Mouse (Mus musculus): ENCODE measurements around the gene Galm. TPM values are rescaled to one million over a fixed set of nuclear protein-coding genes. Genes with fewer than 3 reads are reported as not detected.

Gene Galm
- polyA plus RNA-seq, 1 experiment from 2014 or later: 23.3 TPM

DNA sequence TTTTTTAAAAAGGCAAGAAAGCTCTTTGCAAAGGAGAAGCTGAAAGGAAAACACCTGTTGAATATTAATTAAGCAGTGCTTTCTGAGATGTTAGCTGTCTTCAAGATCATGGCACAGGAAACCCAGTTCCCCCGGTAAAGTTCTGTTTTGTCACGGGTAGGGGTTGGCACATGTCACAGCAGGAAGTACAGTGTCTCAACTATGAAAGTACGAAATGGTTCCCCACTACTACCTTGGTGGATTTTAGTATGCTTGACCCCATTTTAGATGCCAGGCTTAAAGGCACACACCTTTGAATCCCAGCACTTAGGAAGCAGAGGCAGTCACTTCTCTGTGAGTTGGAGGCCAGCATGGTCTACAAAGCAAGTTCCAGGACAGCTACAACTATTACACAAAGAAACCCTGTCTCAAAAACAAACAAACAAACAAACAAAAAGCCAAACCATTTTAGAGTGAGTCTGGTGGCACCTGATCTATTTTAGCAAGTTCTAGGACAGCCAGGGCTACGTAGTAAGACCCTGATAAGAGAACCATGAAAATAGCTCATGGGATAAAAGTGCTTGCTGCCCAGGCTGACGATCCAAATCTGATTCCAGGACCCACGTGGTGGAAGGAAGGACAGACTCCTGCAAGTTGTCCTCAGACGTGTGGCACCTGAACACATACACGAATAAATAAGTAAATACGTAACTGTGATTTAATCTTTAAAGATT lies 3.6 kb downstream of the Galm start:
- H3K27ac ChIP-seq: no peak overlapping the region
- H3K9me3 ChIP-seq: no peaks in the 10 kb centered on the region
- H3K9ac ChIP-seq: no peak overlapping the region
- H3K27me3 ChIP-seq: no peaks in the 10 kb centered on the region
- peaks cover 17% of the 10 kb centered on the region for H3K4me1 ChIP-seq
- H3K36me3 ChIP-seq: no peaks in the 10 kb centered on the region
- ATAC-seq (ENCODE audit: insufficient number of reproducible peaks, insufficient read depth, low FRiP score, low TSS enrichment): no peak
- no peak overlapping the region for H3K4me2 ChIP-seq (replicated peaks)
- no peak overlapping the region for H3K4me3 ChIP-seq
- 80% methylated on average over 9 of the region's 9 CpGs for WGBS

DNA sequence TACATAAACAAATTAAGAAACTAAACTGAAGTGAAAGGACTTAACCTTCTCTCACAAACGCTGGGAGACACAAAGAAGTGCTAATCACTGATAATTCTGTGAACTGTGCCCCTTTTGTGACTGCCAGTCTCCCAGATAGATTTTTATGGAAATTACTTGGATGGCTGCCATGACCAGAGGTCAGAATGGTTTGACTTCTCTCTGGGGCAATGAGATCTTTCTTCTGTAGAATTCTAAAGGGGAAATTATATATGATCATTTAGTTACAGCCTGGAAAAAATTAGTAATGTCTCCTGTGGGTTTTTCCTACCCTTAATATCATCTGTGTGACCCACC lies 4.1 kb downstream of the Galm start:
- H3K9me3 ChIP-seq: no peaks in the 10 kb centered on the region
- H3K36me3 ChIP-seq: no peaks in the 10 kb centered on the region
- H3K9ac ChIP-seq: no peak overlapping the region
- H3K27me3 ChIP-seq: no peaks in the 10 kb centered on the region
- 36% methylated on average over 1 of the region's 1 CpGs for WGBS
- no peak for ATAC-seq (ENCODE audit: insufficient number of reproducible peaks, insufficient read depth, low FRiP score, low TSS enrichment)
- H3K27ac ChIP-seq: no peak overlapping the region
- no peak overlapping the region for H3K4me2 ChIP-seq (replicated peaks)
- no peak overlapping the region for H3K4me3 ChIP-seq
- peaks cover 17% of the 10 kb centered on the region for H3K4me1 ChIP-seq

DNA sequence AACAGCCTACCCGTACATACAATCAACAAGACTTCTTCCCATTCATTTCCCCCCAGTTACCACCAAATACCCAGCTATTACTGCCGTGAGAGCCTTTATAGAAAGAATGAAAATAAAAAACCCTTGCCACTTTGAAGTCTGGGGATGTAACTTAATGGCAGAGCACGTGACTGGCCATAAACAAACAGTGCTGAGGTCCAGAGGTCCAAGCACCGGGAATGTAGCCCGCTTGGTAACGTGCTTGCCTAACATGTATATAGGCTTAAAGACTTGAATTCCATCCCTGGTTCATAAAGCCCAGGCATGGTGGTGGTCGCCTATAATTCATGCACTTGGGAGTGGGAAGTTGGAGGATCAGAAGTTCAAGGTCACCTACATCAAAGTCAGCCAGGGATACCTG lies 4.6 kb downstream of the Galm start:
- Histone ChIP-seq H3K9me3 (no peaks in the 10 kb centered on the region), H3K9ac (no peak overlapping the region), H3K4me1 (peaks cover 17% of the 10 kb centered on the region), H3K4me3 (no peak overlapping the region), H3K27ac (no peak overlapping the region), H3K4me2 (replicated peaks) (no peak overlapping the region), H3K36me3 (no peaks in the 10 kb centered on the region), H3K27me3 (no peaks in the 10 kb centered on the region)
- no peak for ATAC-seq (ENCODE audit: insufficient number of reproducible peaks, insufficient read depth, low FRiP score, low TSS enrichment)
- 76% methylated on average over 7 of the region's 7 CpGs for WGBS

DNA sequence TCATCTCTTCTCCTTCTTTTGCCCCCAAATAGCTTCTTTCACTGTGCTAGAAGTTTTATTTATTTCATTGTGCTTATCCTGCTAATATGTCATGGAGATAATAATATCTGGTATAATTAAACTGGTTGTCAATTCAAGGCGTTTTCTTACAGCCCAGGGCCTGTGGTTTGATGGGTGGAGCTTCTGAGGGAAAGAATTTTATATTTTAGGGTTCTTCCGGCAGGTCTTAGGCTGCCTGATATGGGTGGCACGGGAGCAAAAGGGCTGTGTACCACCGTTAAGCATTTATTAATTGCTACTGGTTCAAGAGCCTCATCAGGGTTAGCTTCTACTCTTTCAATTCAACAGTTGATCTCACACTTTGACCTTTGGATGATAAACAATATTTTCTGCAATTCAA lies 5.2 kb downstream of the Galm start:
- Histone ChIP-seq H3K9ac (no peak overlapping the region), H3K36me3 (no peaks in the 10 kb centered on the region), H3K9me3 (no peaks in the 10 kb centered on the region), H3K4me2 (replicated peaks) (no peak overlapping the region), H3K4me1 (peaks cover 17% of the 10 kb centered on the region), H3K27ac (no peak overlapping the region), H3K27me3 (no peaks in the 10 kb centered on the region), H3K4me3 (no peak overlapping the region)
- WGBS: 76% methylated on average over 4 of the region's 4 CpGs
- no peak for ATAC-seq (ENCODE audit: insufficient number of reproducible peaks, insufficient read depth, low FRiP score, low TSS enrichment)

DNA sequence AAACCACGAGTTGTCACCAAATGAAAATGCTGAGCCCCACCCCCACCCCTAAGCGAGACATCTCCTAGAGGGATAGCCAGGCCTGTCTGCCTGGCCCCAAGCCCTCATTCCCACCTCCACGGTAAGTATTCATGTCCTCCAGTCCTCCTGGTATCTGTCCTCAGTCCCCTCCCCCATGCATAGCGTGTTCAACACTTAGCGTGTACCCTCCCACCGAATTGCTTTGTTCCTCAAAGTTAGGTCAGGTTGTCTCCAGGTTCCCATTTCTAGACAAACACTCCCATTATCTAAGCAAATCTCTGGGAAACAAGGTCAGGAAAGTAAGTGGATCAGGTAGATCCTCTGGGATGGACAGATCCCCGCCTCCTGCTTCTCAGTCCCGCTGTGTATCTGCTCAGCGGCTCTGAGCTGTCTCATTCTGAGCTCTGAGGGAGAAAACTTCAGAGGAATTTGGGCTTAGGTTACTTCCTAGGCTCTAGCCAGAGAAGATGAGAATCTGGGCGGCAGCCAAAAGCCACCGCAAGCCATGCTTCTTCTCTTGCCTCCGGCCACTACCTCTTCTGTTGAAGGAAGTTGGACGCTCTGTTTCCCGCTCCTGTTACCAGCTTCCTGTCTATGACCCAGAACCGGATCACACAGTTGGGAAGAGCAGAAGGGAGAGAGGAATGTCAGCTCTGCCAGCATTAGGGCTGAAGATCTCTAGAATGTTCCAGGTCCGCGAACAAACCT lies 11.3 kb downstream of the Galm start:
- H3K4me2 ChIP-seq (replicated peaks): no peak overlapping the region
- no peak overlapping the region for H3K9ac ChIP-seq
- H3K27ac ChIP-seq: no peak overlapping the region
- H3K9me3 ChIP-seq: no peaks in the 10 kb centered on the region
- H3K4me3 ChIP-seq: no peak overlapping the region
- H3K36me3 ChIP-seq: no peaks in the 10 kb centered on the region
- no peaks in the 10 kb centered on the region for H3K27me3 ChIP-seq
- no peak for ATAC-seq (ENCODE audit: insufficient number of reproducible peaks, insufficient read depth, low FRiP score, low TSS enrichment)
- WGBS: 74% methylated on average over 17 of the region's 17 CpGs
- no peaks in the 10 kb centered on the region for H3K4me1 ChIP-seq

DNA sequence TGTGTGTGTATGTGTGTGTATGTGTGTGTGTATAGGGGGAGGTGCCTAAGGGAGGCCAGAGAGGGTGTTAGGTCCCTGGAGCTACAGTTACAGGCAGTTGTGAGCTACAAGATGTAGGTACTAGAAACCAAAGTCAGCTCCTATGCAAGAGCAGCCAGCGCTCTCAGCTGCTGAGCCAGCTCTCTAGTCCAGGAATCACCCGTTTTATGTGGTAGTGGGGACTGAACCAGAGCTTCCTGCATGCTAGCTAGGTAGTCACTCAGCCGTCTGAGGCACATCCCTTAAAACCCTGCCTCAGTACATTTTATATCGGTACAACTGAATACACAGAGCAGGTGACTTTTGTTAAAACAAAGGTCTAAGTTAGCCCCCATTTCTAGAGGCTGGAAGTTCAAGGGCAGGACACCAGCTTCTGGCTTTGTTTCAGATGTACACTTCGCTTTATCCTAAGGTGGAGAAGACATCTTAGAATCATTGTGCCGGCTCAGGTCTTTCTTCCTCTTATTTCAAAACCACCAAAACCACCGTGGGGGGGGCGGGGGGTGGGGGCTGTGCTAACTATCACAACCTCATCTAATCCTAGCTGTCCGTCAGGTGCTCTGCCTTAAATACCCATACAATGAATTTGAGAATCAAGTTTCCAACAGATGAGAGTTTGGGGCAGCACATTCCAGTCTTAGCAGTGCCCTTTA lies 12.6 kb downstream of the Galm start:
- no peak overlapping the region for H3K27ac ChIP-seq
- no peak overlapping the region for H3K4me2 ChIP-seq (replicated peaks)
- no peaks in the 10 kb centered on the region for H3K9me3 ChIP-seq
- no peak overlapping the region for H3K4me3 ChIP-seq
- H3K27me3 ChIP-seq: no peaks in the 10 kb centered on the region
- ATAC-seq (ENCODE audit: insufficient number of reproducible peaks, insufficient read depth, low FRiP score, low TSS enrichment): no peak
- no peak overlapping the region for H3K9ac ChIP-seq
- WGBS: 70% methylated on average over 9 of the region's 9 CpGs
- H3K36me3 ChIP-seq: no peaks in the 10 kb centered on the region
- no peaks in the 10 kb centered on the region for H3K4me1 ChIP-seq

DNA sequence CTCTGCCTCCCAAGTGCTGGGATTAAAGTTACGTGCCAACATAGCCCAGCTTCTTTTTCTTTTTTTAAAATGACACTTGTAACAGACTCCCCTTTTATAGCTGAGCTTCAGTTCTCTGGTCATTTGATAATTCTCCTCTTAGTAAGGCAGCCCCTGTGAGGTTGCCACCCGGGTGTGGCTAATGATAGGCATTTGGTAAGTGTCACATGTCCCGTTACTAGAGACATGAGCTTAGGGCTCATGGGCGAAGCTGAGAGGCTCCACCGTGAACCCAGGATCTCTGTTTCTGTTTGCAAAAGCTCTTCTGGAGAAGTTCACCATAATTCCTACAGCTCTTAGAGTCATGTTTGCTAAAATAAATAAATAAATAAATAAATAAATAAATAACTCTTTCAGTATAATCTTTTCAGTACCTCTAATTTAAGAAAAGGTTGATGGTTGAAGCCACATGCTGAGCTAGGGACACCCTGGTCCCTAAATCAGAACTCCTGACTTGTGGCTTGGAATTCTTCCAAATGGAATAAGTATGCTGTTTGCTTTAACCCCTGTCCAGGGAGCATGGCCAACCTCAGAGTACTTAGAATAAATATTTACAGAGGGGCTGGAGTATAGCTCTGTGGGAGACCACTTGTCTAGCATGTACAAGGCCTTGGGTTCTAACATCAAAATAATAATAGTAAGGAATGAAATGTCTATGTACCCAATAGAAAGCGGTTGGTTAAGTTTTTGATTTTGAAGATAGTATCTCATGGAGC lies 16.4 kb downstream of the Galm start:
- H3K9ac ChIP-seq: no peak overlapping the region
- no peak overlapping the region for H3K27ac ChIP-seq
- 81% methylated on average over 6 of the region's 6 CpGs for WGBS
- H3K36me3 ChIP-seq: no peaks in the 10 kb centered on the region
- no peaks in the 10 kb centered on the region for H3K9me3 ChIP-seq
- no peaks in the 10 kb centered on the region for H3K27me3 ChIP-seq
- H3K4me2 ChIP-seq (replicated peaks): no peak overlapping the region
- no peak overlapping the region for H3K4me3 ChIP-seq
- ATAC-seq (ENCODE audit: insufficient number of reproducible peaks, insufficient read depth, low FRiP score, low TSS enrichment): no peak
- H3K4me1 ChIP-seq: no peaks in the 10 kb centered on the region

DNA sequence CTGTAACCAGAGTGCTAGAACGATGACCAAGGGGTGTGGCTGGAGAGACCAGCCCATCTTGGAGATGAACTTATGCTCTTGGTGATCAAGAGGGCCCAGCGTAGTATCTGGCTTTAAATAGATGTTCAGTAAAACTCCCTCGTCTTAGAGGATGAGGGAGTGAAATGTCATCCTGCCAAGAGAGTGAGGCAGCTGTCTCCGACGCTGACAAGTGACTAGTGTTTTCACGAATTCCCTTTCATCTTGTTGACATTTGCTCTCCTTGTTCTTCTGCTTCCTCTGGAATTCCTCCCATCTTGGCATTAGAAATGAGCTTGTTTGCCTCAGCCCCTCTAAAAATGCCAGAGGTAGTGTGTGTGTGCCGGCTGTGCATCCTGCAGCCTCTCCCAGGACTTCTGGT lies 17.9 kb downstream of the Galm start:
- Histone ChIP-seq H3K9ac (no peak overlapping the region), H3K4me2 (replicated peaks) (no peak overlapping the region), H3K4me1 (no peaks in the 10 kb centered on the region), H3K36me3 (no peaks in the 10 kb centered on the region), H3K4me3 (no peak overlapping the region), H3K27me3 (no peaks in the 10 kb centered on the region), H3K27ac (no peak overlapping the region), H3K9me3 (no peaks in the 10 kb centered on the region)
- ATAC-seq (ENCODE audit: insufficient number of reproducible peaks, insufficient read depth, low FRiP score, low TSS enrichment): no peak
- 50% methylated on average over 7 of the region's 7 CpGs for WGBS

DNA sequence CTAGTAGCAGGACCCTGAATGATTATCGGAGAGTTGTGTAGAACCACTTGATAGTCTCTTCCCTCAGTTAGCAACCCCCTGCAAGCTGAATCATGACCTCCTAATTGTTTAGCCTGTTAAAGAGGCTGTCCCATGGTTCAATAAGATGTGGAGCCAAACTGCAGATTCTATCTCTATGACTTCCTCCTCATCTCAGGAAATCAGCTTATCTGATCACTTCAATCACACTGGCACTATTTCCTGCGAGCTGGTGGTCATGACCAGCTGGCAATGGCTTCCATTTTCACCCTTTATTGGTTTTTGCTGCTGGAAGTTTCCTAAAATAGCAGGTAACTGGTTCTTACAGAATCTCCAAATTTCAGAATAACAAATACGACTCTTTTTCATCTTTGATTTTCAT lies 18.5 kb downstream of the Galm start:
- ATAC-seq (ENCODE audit: insufficient number of reproducible peaks, insufficient read depth, low FRiP score, low TSS enrichment): no peak
- Histone ChIP-seq H3K9ac (no peak overlapping the region), H3K4me1 (no peaks in the 10 kb centered on the region), H3K27ac (no peak overlapping the region), H3K4me2 (replicated peaks) (no peak overlapping the region), H3K27me3 (no peaks in the 10 kb centered on the region), H3K4me3 (no peak overlapping the region), H3K36me3 (no peaks in the 10 kb centered on the region), H3K9me3 (no peaks in the 10 kb centered on the region)
- WGBS: 78% methylated on average over 3 of the region's 3 CpGs

DNA sequence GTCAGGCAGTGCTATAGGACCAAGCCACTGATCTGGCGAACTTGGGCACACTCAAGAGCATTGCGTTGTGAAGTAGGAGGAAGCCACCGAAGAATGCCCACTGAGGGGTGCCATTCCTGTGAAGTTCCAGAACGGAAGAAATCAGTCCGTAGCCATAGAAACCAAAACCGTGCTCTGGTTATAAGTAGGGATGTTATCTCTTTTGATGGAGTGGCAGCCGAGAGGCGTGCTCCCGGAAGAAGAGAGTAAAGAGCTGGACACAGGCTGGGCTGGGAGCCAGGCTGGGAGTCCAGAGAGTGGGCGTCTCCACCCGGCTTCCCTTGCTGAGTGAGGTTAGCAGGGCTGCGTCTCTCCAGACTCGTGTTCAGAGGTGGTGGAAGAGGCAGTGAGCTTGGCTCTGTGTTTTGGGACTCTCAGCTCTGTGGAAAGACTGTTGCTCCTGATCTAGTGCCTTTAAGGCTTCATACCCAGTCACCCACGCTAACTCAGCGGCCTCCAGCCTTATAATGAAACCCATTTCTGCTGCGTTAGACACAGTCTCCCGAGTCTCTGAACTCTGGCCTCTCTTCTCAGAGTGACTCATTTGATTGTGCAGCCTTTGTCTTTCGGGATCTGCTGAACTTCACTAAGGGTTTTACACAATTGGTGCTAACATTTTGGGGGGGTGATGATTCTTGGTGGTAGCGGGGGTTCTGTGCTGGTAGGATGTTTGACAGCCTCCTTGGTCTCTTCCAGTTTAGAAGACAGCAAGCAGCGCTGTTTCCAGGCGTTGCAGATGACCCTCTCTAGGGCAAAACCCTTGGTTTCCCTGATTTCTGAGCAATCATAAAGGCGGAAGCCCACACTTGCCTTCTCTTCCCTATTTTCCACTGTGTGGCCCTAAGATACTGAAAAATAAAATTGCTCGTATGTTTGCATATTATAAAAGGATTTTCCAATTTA lies 21.1 kb downstream of the Galm start:
- H3K4me1 ChIP-seq: no peaks in the 10 kb centered on the region
- H3K4me2 ChIP-seq (replicated peaks): no peak overlapping the region
- 72% methylated on average over 23 of the region's 23 CpGs for WGBS
- H3K4me3 ChIP-seq: no peak overlapping the region
- H3K36me3 ChIP-seq: no peaks in the 10 kb centered on the region
- H3K9ac ChIP-seq: no peak overlapping the region
- H3K9me3 ChIP-seq: no peaks in the 10 kb centered on the region
- H3K27ac ChIP-seq: no peak overlapping the region
- no peak for ATAC-seq (ENCODE audit: insufficient number of reproducible peaks, insufficient read depth, low FRiP score, low TSS enrichment)
- no peaks in the 10 kb centered on the region for H3K27me3 ChIP-seq

DNA sequence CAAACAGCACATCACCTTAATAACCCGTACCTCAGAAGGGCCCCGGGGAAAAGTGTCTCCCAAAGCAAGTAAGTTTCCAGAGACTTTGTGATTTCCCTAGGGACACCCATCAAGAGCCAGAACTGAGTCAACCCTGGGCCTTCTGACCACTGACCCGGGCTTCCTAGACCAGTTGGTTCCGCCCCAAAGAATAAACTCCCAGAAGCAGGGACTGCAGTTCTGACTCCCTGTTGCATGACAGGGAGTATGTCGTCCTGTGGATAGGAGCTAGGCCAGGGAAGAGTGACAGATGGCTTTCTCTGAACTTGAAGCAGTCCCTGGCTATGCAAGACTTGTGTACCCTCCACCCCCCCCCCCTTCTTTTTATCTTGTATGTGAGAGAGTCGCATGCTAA lies 21.7 kb downstream of the Galm start:
- Histone ChIP-seq H3K9me3 (no peaks in the 10 kb centered on the region), H3K4me3 (no peak overlapping the region), H3K27ac (no peak overlapping the region), H3K27me3 (no peaks in the 10 kb centered on the region), H3K9ac (no peak overlapping the region), H3K4me1 (no peaks in the 10 kb centered on the region), H3K36me3 (no peaks in the 10 kb centered on the region), H3K4me2 (replicated peaks) (no peak overlapping the region)
- 86% methylated on average over 6 of the region's 6 CpGs for WGBS
- ATAC-seq (ENCODE audit: insufficient number of reproducible peaks, insufficient read depth, low FRiP score, low TSS enrichment): no peak
